In genomic region chr2:25264286-25264660, GRCm38 (mm10) we compare ENCODE assay signal across 8 mouse cellular contexts. TPM values are rescaled to one million over a fixed set of nuclear protein-coding genes. Genes with fewer than 3 reads are reported as not detected.
DNase-seq lines count a peak whose midpoint lies in the region; ATAC-seq lines count a peak whose summit lies in the region.

No protein-coding gene starts in this region.

- no peak overlapping the region; the same call in 1 of the 2 replicates for H3K4me3 ChIP-seq in kidney, embryonic 14.5 days (ENCODE audit: low read length)
- no peak overlapping the region for H3K4me3 ChIP-seq in embryonic facial prominence, embryonic 11.5 days (ENCODE audit: low read depth, low read length)
- H3K4me3 ChIP-seq in intestine, embryonic 15.5 days (replicated peaks) = peak overlapping the region; percentile 87
- H3K4me3 ChIP-seq in neural tube, embryonic 12.5 days = peak overlapping the region; percentile 78; the same call in 1 of the 2 replicates

- H3K9me3 ChIP-seq in kidney, embryonic 14.5 days (ENCODE audit: control insufficient read depth, low read length) = no peaks in the 10 kb centered on the region
- H3K9me3 ChIP-seq in embryonic facial prominence, embryonic 11.5 days (replicated peaks; ENCODE audit: control insufficient read depth, low read length) = no peaks in the 10 kb centered on the region
- no peaks in the 10 kb centered on the region for H3K9me3 ChIP-seq in intestine, embryonic 15.5 days
- no peaks in the 10 kb centered on the region for H3K9me3 ChIP-seq in neural tube, embryonic 12.5 days

- H3K27ac ChIP-seq in kidney, embryonic 14.5 days (ENCODE audit: low read depth, low read length) = no peak overlapping the region
- no peak overlapping the region for H3K27ac ChIP-seq in embryonic facial prominence, embryonic 11.5 days (replicated peaks; ENCODE audit: low read depth, low read length)
- peak overlapping the region; percentile 71; the same call in 1 of the 2 replicates for H3K27ac ChIP-seq in intestine, embryonic 15.5 days
- no peak overlapping the region for H3K27ac ChIP-seq in neural tube, embryonic 12.5 days

- H3K36me3 ChIP-seq in kidney, embryonic 14.5 days (ENCODE audit: control insufficient read depth, insufficient read depth, low read length) = peaks cover 6% of the 10 kb centered on the region
- H3K36me3 ChIP-seq in embryonic facial prominence, embryonic 11.5 days (replicated peaks; ENCODE audit: control insufficient read depth, insufficient read depth, low read depth, low read length) = no peaks in the 10 kb centered on the region
- peaks cover 5% of the 10 kb centered on the region; the same call in 1 of the 2 replicates for H3K36me3 ChIP-seq in intestine, embryonic 15.5 days
- H3K36me3 ChIP-seq in neural tube, embryonic 12.5 days = peaks cover 12% of the 10 kb centered on the region

- peaks cover 14% of the 10 kb centered on the region for H3K4me1 ChIP-seq in kidney, embryonic 14.5 days (ENCODE audit: control insufficient read depth, insufficient read depth, low read length)
- H3K4me1 ChIP-seq in embryonic facial prominence, embryonic 11.5 days (ENCODE audit: control insufficient read depth, insufficient read depth, low read length) = peaks cover 9% of the 10 kb centered on the region
- peaks cover 39% of the 10 kb centered on the region for H3K4me1 ChIP-seq in intestine, embryonic 15.5 days (replicated peaks)
- H3K4me1 ChIP-seq in neural tube, embryonic 12.5 days = peaks cover 46% of the 10 kb centered on the region

- peaks cover 14% of the 10 kb centered on the region for H3K27me3 ChIP-seq in kidney, embryonic 14.5 days (ENCODE audit: control insufficient read depth, insufficient read depth, low read length)
- peaks cover 12% of the 10 kb centered on the region for H3K27me3 ChIP-seq in embryonic facial prominence, embryonic 11.5 days (ENCODE audit: control insufficient read depth, insufficient read depth, low read length)
- peaks cover 6% of the 10 kb centered on the region for H3K27me3 ChIP-seq in intestine, embryonic 15.5 days (replicated peaks)
- H3K27me3 ChIP-seq in neural tube, embryonic 12.5 days (replicated peaks) = peaks cover 13% of the 10 kb centered on the region

- peak overlapping the region; percentile 15; the same call in 1 of the 2 replicates for H3K4me2 ChIP-seq in kidney, embryonic 14.5 days (replicated peaks; ENCODE audit: low read depth, low read length)
- peak overlapping the region; percentile 7; the same call in 1 of the 2 replicates for H3K4me2 ChIP-seq in embryonic facial prominence, embryonic 11.5 days (ENCODE audit: low read depth, low read length)
- H3K4me2 ChIP-seq in intestine, embryonic 15.5 days (replicated peaks) = peak overlapping the region; percentile 97
- peak overlapping the region; percentile 83 for H3K4me2 ChIP-seq in neural tube, embryonic 12.5 days (replicated peaks)

- no peak for ATAC-seq in kidney, embryonic 14.5 days (ENCODE audit: low FRiP score, low TSS enrichment)
- no peak for ATAC-seq in embryonic facial prominence, embryonic 11.5 days (replicated peaks; ENCODE audit: insufficient number of reproducible peaks, low FRiP score, low TSS enrichment, low read depth)
- ATAC-seq in intestine, embryonic 15.5 days = no peak
- no peak for ATAC-seq in neural tube, embryonic 12.5 days (ENCODE audit: low FRiP score, low read depth)
- ATAC-seq in frontal cortex, adult (ENCODE audit: low TSS enrichment) = no peak

- 81% methylated on average over 5 of the region's 5 CpGs for WGBS in kidney, embryonic 14.5 days
- 80% methylated on average over 5 of the region's 5 CpGs for WGBS in embryonic facial prominence, embryonic 11.5 days
- WGBS in intestine, embryonic 15.5 days = 68% methylated on average over 5 of the region's 5 CpGs
- WGBS in neural tube, embryonic 12.5 days = 79% methylated on average over 5 of the region's 5 CpGs

- DNase-seq in kidney, postnatal 25 days = no peak
- DNase-seq in embryonic facial prominence, embryonic 11.5 days (ENCODE audit: low spot score) = no peak
- no peak for DNase-seq in right cerebral cortex, postnatal 10 days (ENCODE audit: low spot score in 2 of 2)
- no peak for DNase-seq in layer of hippocampus, adult 8-10 months (ENCODE audit: low spot score in 2 of 2)

- H3K9ac ChIP-seq in kidney, embryonic 14.5 days (ENCODE audit: low read depth, low read length) = no peak overlapping the region; the same call in 1 of the 2 replicates
- no peak overlapping the region for H3K9ac ChIP-seq in embryonic facial prominence, embryonic 11.5 days (replicated peaks; ENCODE audit: low read length)
- peak overlapping the region; percentile 81; the same call in 1 of the 2 replicates for H3K9ac ChIP-seq in intestine, embryonic 15.5 days
- H3K9ac ChIP-seq in neural tube, embryonic 12.5 days = peak overlapping the region; percentile 63

RNA-seq across cellular contexts. Expression of gene Tprn, which starts 1.9 kb away (rescaled TPM):
- 5.8 and 7.3 TPM in 2 replicates for polyA plus RNA-seq in kidney, embryonic 14.5 days (2014; fragmentation: Nextera tagmentation; extraction: Ambion mirVana)
- 4.3 and 4.9 TPM in 2 replicates for polyA plus RNA-seq in embryonic facial prominence, embryonic 11.5 days (2014; fragmentation: Nextera tagmentation; extraction: Ambion mirVana)
- polyA plus RNA-seq in intestine, embryonic 15.5 days (2015; fragmentation: Nextera tagmentation; extraction: Ambion mirVana) = 20.7 and 23.6 TPM in 2 replicates
- 14.4 and 15.2 TPM in 2 replicates for polyA plus RNA-seq in neural tube, embryonic 12.5 days (2016; fragmentation: Nextera tagmentation; extraction: Ambion mirVana)
- 10 to 100 TPM; 19.9 to 27.8 (median 24.3) TPM for total RNA-seq in layer of hippocampus, adult 8-10 months (2022)

RNA-seq across cellular contexts. Expression of gene Ssna1, which starts 8.0 kb away (rescaled TPM):
- 212 and 253 TPM in 2 replicates for polyA plus RNA-seq in kidney, embryonic 14.5 days (2014; fragmentation: Nextera tagmentation; extraction: Ambion mirVana)
- polyA plus RNA-seq in embryonic facial prominence, embryonic 11.5 days (2014; fragmentation: Nextera tagmentation; extraction: Ambion mirVana) = 253 and 254 TPM in 2 replicates
- polyA plus RNA-seq in intestine, embryonic 15.5 days (2015; fragmentation: Nextera tagmentation; extraction: Ambion mirVana) = 200 and 212 TPM in 2 replicates
- 201 and 204 TPM in 2 replicates for polyA plus RNA-seq in neural tube, embryonic 12.5 days (2016; fragmentation: Nextera tagmentation; extraction: Ambion mirVana)
- total RNA-seq in layer of hippocampus, adult 8-10 months (2022) = 10 to 100 TPM; 59.0 to 71.0 (median 64.3) TPM

RNA-seq across cellular contexts. Expression of gene Anapc2, which starts 8.0 kb away (rescaled TPM):
- polyA plus RNA-seq in kidney, embryonic 14.5 days (2014; fragmentation: Nextera tagmentation; extraction: Ambion mirVana) = 71.4 and 111 TPM in 2 replicates
- 111 and 113 TPM in 2 replicates for polyA plus RNA-seq in embryonic facial prominence, embryonic 11.5 days (2014; fragmentation: Nextera tagmentation; extraction: Ambion mirVana)
- polyA plus RNA-seq in intestine, embryonic 15.5 days (2015; fragmentation: Nextera tagmentation; extraction: Ambion mirVana) = 95.8 and 103 TPM in 2 replicates
- polyA plus RNA-seq in neural tube, embryonic 12.5 days (2016; fragmentation: Nextera tagmentation; extraction: Ambion mirVana) = 142 and 144 TPM in 2 replicates
- total RNA-seq in layer of hippocampus, adult 8-10 months (2022) = 100 to 1,000 TPM in 2 of 4 experiments, 10 to 100 TPM in 2; 87.9 to 110 (median 99.0) TPM

RNA-seq across cellular contexts. Expression of gene Tmem203, which starts 9.0 kb away (rescaled TPM):
- 17.0 and 25.4 TPM in 2 replicates for polyA plus RNA-seq in kidney, embryonic 14.5 days (2014; fragmentation: Nextera tagmentation; extraction: Ambion mirVana)
- polyA plus RNA-seq in embryonic facial prominence, embryonic 11.5 days (2014; fragmentation: Nextera tagmentation; extraction: Ambion mirVana) = 12.8 and 13.3 TPM in 2 replicates
- polyA plus RNA-seq in intestine, embryonic 15.5 days (2015; fragmentation: Nextera tagmentation; extraction: Ambion mirVana) = 22.8 and 23.2 TPM in 2 replicates
- 20.3 and 22.4 TPM in 2 replicates for polyA plus RNA-seq in neural tube, embryonic 12.5 days (2016; fragmentation: Nextera tagmentation; extraction: Ambion mirVana)
- total RNA-seq in layer of hippocampus, adult 8-10 months (2022) = 10 to 100 TPM; 27.0 to 44.4 (median 33.9) TPM

RNA-seq across cellular contexts. Expression of gene AL732309.1, which starts 17.6 kb away (rescaled TPM):
- polyA plus RNA-seq in kidney, embryonic 14.5 days (2014; fragmentation: Nextera tagmentation; extraction: Ambion mirVana) = 3.6 and 4.7 TPM in 2 replicates
- polyA plus RNA-seq in embryonic facial prominence, embryonic 11.5 days (2014; fragmentation: Nextera tagmentation; extraction: Ambion mirVana) = 3.3 and 4.2 TPM in 2 replicates
- polyA plus RNA-seq in intestine, embryonic 15.5 days (2015; fragmentation: Nextera tagmentation; extraction: Ambion mirVana) = 4.3 and 5.5 TPM in 2 replicates
- polyA plus RNA-seq in neural tube, embryonic 12.5 days (2016; fragmentation: Nextera tagmentation; extraction: Ambion mirVana) = 5.2 and 6.4 TPM in 2 replicates
- 1 to 10 TPM; 3.3 to 5.5 (median 4.4) TPM for total RNA-seq in layer of hippocampus, adult 8-10 months (2022)

Comparison
In these comparisons a context has a peak if more than half of its experiments do, and no peak if none do; other contexts are left out.
1. H3K4me2 ChIP-seq: peak in every context shown above with its lines; median percentile 97 in intestine, embryonic 15.5 days; 83 in neural tube, embryonic 12.5 days; 15 in kidney, embryonic 14.5 days; 7 in embryonic facial prominence, embryonic 11.5 days.
2. H3K4me3 ChIP-seq: peak in intestine, embryonic 15.5 days (single experiment) and neural tube, embryonic 12.5 days (single experiment); none in kidney, embryonic 14.5 days (single experiment) and embryonic facial prominence, embryonic 11.5 days (single experiment).
3. H3K9ac ChIP-seq: peak in intestine, embryonic 15.5 days (single experiment) and neural tube, embryonic 12.5 days (single experiment); none in kidney, embryonic 14.5 days (single experiment) and embryonic facial prominence, embryonic 11.5 days (single experiment).